Mouse (Mus musculus) CH12.LX (cell line): ENCODE data around the gene Cd3g. TPM values are rescaled to one million over a fixed set of nuclear protein-coding genes. Genes with fewer than 3 reads are reported as not detected.

Experiments used
- DNase-seq: peaks from one replicate; pipeline ENCODE4 v3.0.0-alpha.2; 2013; ENCODE audit errors: extremely low read depth
- H3K27ac ChIP-seq: 2 replicates; pipeline ENCODE4 v1.5.1; 2012; ENCODE audit warnings: low read depth, mild to moderate bottlenecking, control low read depth, moderate library complexity; ENCODE audit not compliant: insufficient read depth
- H3K27me3 ChIP-seq: replicated peaks from 2 replicates; pipeline ENCODE3; 2012; ENCODE audit warnings: inconsistent platforms
- H3K36me3 ChIP-seq, 2 experiments: replicated peaks in 1 of 2; 2 replicates each; pipeline versions ENCODE3 to v1.6.1; 2012; ENCODE audit warnings: inconsistent platforms in 1 of 2, low read length in 1 of 2, mild to moderate bottlenecking in 1 of 2, mixed read lengths in 1 of 2, moderate library complexity in 1 of 2; ENCODE audit not compliant: control insufficient read depth in 1 of 2, insufficient read depth in 1 of 2
- H3K4me1 ChIP-seq, 2 experiments: 2 replicates each; pipeline ENCODE4 v1.6.1; 2012; ENCODE audit warnings: inconsistent platforms in 1 of 2, moderate library complexity in 1 of 2; ENCODE audit not compliant: insufficient read depth in 2 of 2, control insufficient read depth in 1 of 2
- H3K4me2 ChIP-seq: 2 replicates; pipeline ENCODE4 v1.6.1; 2012; ENCODE audit warnings: low read depth, mild to moderate bottlenecking, control low read depth; ENCODE audit not compliant: poor library complexity, insufficient read depth, severe bottlenecking
- H3K4me3 ChIP-seq, 3 experiments: fragments of 150-350 bp in 1 of 3; sonication (generic) in 1 of 3; replicated peaks in 1 of 3; 2 replicates each; pipeline versions ENCODE3 to v1.5.1; 2011 to 2012; ENCODE audit warnings: low read depth in 2 of 3, low read length in 2 of 3, mild to moderate bottlenecking in 2 of 3, moderate library complexity in 2 of 3, control low read depth in 1 of 3, improper control_type of control experiment in 1 of 3, inconsistent platforms in 1 of 3, mixed read lengths in 1 of 3; ENCODE audit not compliant: poor library complexity in 1 of 3
- H3K79me2 ChIP-seq: replicated peaks from 2 replicates; pipeline ENCODE4 v1.6.1; 2012; ENCODE audit warnings: mild to moderate bottlenecking, moderate library complexity; ENCODE audit not compliant: control insufficient read depth, poor library complexity, insufficient read depth, severe bottlenecking; ENCODE audit errors: extremely low read depth
- H3K9ac ChIP-seq: 2 replicates; pipeline ENCODE4 v1.6.1; 2012; ENCODE audit warnings: low read depth, mild to moderate bottlenecking, control low read depth, moderate library complexity; ENCODE audit not compliant: insufficient read depth
- H3K9me3 ChIP-seq: replicated peaks from 2 replicates; pipeline ENCODE3; 2012; ENCODE audit warnings: low read length, inconsistent platforms, mixed read lengths
- BHLHE40 ChIP-seq: IDR thresholded peaks from 2 replicates; pipeline ENCODE4 v1.6.1; 2011; ENCODE audit warnings: mild to moderate bottlenecking, low read depth, low read length, improper control_type of control experiment
- CHD2 ChIP-seq: IDR thresholded peaks from 2 replicates; pipeline ENCODE4 v1.6.1; 2011; ENCODE audit warnings: low read length, improper control_type of control experiment
- CTCF ChIP-seq, 2 experiments: IDR thresholded peaks in 1 of 2; conservative IDR thresholded peaks in 1 of 2; 2 replicates each; pipeline ENCODE4 v1.5.1; 2011 to 2012; ENCODE audit warnings: low read depth in 2 of 2, low read length in 2 of 2, improper control_type of control experiment in 1 of 2, inconsistent platforms in 1 of 2, mild to moderate bottlenecking in 1 of 2, moderate library complexity in 1 of 2
- E2F4 ChIP-seq: IDR thresholded peaks from 2 replicates; pipeline ENCODE4 v1.6.1; 2011; ENCODE audit warnings: low read depth, low read length, improper control_type of control experiment; ENCODE audit not compliant: insufficient replicate concordance
- ELF1 ChIP-seq: IDR thresholded peaks from 2 replicates; pipeline ENCODE4 v1.6.1; 2014; ENCODE audit warnings: low read depth, mild to moderate bottlenecking, inconsistent platforms, low read length, improper control_type of control experiment
- EP300 ChIP-seq: IDR thresholded peaks from 2 replicates; pipeline ENCODE4 v1.6.1; 2011; ENCODE audit warnings: low read length, improper control_type of control experiment
- ETS1 ChIP-seq: conservative IDR thresholded peaks from 2 replicates; pipeline ENCODE4 v1.6.1; 2012; ENCODE audit warnings: low read depth, mild to moderate bottlenecking, inconsistent platforms, low read length, improper control_type of control experiment, moderate library complexity
- GABPA ChIP-seq: IDR thresholded peaks from 2 replicates; pipeline ENCODE4 v1.6.1; 2012; ENCODE audit warnings: low read depth, low read length, improper control_type of control experiment, inconsistent platforms; ENCODE audit not compliant: insufficient replicate concordance
- HCFC1 ChIP-seq: IDR thresholded peaks from 2 replicates; pipeline ENCODE4 v1.6.1; 2012; ENCODE audit warnings: low read depth, mild to moderate bottlenecking, inconsistent platforms, low read length, improper control_type of control experiment
- IRF4 ChIP-seq: IDR thresholded peaks from 2 replicates; pipeline ENCODE4 v1.6.1; 2014; ENCODE audit warnings: low read depth, mild to moderate bottlenecking, inconsistent platforms, low read length, improper control_type of control experiment
- JUN ChIP-seq: IDR thresholded peaks from 2 replicates; pipeline ENCODE4 v1.6.1; 2011; ENCODE audit warnings: low read depth, mild to moderate bottlenecking, low read length, improper control_type of control experiment, moderate library complexity; ENCODE audit not compliant: insufficient read depth
- JUND ChIP-seq: conservative IDR thresholded peaks from 2 replicates; pipeline ENCODE4 v1.6.1; 2011; ENCODE audit warnings: low read depth, low read length, improper control_type of control experiment
- MAFK ChIP-seq: IDR thresholded peaks from 2 replicates; pipeline ENCODE4 v1.6.1; 2011; ENCODE audit warnings: low read length, improper control_type of control experiment; ENCODE audit not compliant: insufficient replicate concordance
- MAX ChIP-seq: IDR thresholded peaks from 2 replicates; pipeline ENCODE4 v1.6.1; 2011; ENCODE audit warnings: low read length, improper control_type of control experiment
- MEF2A ChIP-seq: IDR thresholded peaks from 2 replicates; pipeline ENCODE4 v1.6.1; 2014; ENCODE audit warnings: low read depth, mild to moderate bottlenecking, inconsistent platforms, low read length, improper control_type of control experiment, borderline replicate concordance
- MXI1 ChIP-seq: IDR thresholded peaks from 2 replicates; pipeline ENCODE4 v1.6.1; 2011; ENCODE audit warnings: mild to moderate bottlenecking, low read depth, low read length, improper control_type of control experiment
- MYC ChIP-seq: IDR thresholded peaks from 2 replicates; pipeline ENCODE4 v1.6.1; 2011; ENCODE audit warnings: low read depth, mild to moderate bottlenecking, improper control_type of control experiment, low read length
- NELFE ChIP-seq: IDR thresholded peaks from 2 replicates; pipeline ENCODE4 v1.6.1; 2011; ENCODE audit warnings: low read depth, low read length, improper control_type of control experiment
- PAX5 ChIP-seq: IDR thresholded peaks from 2 replicates; pipeline ENCODE4 v1.6.1; 2012; ENCODE audit warnings: low read length, inconsistent platforms, mixed read lengths
- POLR2A ChIP-seq: IDR thresholded peaks from 2 replicates; pipeline ENCODE4 v1.6.1; 2011; ENCODE audit warnings: low read depth, mild to moderate bottlenecking, improper control_type of control experiment, low read length
- POLR2AphosphoS2 ChIP-seq: IDR thresholded peaks from 2 replicates; pipeline ENCODE4 v1.6.1; 2011; ENCODE audit warnings: low read depth, low read length, improper control_type of control experiment
- RAD21 ChIP-seq: IDR thresholded peaks from 2 replicates; pipeline ENCODE4 v1.6.1; 2011; ENCODE audit warnings: low read depth, mild to moderate bottlenecking, low read length, improper control_type of control experiment, moderate library complexity
- RCOR1 ChIP-seq: conservative IDR thresholded peaks from 2 replicates; pipeline ENCODE4 v1.6.1; 2012; ENCODE audit warnings: low read depth, mild to moderate bottlenecking, inconsistent platforms, low read length, improper control_type of control experiment
- SIN3A ChIP-seq: IDR thresholded peaks from 2 replicates; pipeline ENCODE4 v1.6.1; 2012; ENCODE audit warnings: low read length, improper control_type of control experiment, inconsistent platforms
- SMC3 ChIP-seq: IDR thresholded peaks from 2 replicates; pipeline ENCODE4 v1.6.1; 2011; ENCODE audit warnings: low read depth, low read length, improper control_type of control experiment
- TBP ChIP-seq: conservative IDR thresholded peaks from 2 replicates; pipeline ENCODE4 v1.6.1; 2011; ENCODE audit warnings: low read depth, low read length, improper control_type of control experiment
- TCF12 ChIP-seq: IDR thresholded peaks from 2 replicates; pipeline ENCODE4 v1.6.1; 2014; ENCODE audit warnings: low read depth, mild to moderate bottlenecking, inconsistent platforms, low read length, improper control_type of control experiment
- UBTF ChIP-seq: IDR thresholded peaks from 2 replicates; pipeline ENCODE4 v1.6.1; 2012; ENCODE audit warnings: low read depth, mild to moderate bottlenecking, inconsistent platforms, low read length, improper control_type of control experiment, moderate library complexity
- USF1 ChIP-seq: IDR thresholded peaks from 2 replicates; pipeline ENCODE4 v1.6.1; 2014; ENCODE audit warnings: low read depth, mild to moderate bottlenecking, inconsistent platforms, low read length, improper control_type of control experiment
- ZC3H11A ChIP-seq: IDR thresholded peaks from 2 replicates; pipeline ENCODE4 v1.6.1; 2012; ENCODE audit warnings: low read depth, mild to moderate bottlenecking, inconsistent platforms, low read length, improper control_type of control experiment
- ZMIZ1 ChIP-seq: IDR thresholded peaks from 2 replicates; pipeline ENCODE4 v1.6.1; 2012; ENCODE audit warnings: low read depth, mild to moderate bottlenecking, inconsistent platforms, low read length, improper control_type of control experiment
- ZNF384 ChIP-seq: IDR thresholded peaks from 2 replicates; pipeline ENCODE4 v1.6.1; 2012; ENCODE audit warnings: low read depth, low read length, improper control_type of control experiment, inconsistent platforms
- dilution Hi-C: fragments of 300-500 bp; cut with MboI; formaldehyde crosslinking; loops from 2 replicates; pipeline ENCODE4 v1.14.3; 2020; ENCODE audit warnings: low sequenced_read_pairs; ENCODE audit not compliant: extremely low pct_unique_long_range_greater_than_20kb, extremely low pct_ligation_motif_present
- in situ Hi-C: fragments of 300-500 bp; cut with MboI; formaldehyde crosslinking; loops from 3 replicates; pipeline ENCODE4 v1.14.3; 2019; ENCODE audit warnings: low sequenced_read_pairs, low pct_ligation_motif_present, low pct_unique_long_range_greater_than_20kb, mixed read lengths
- polyA plus RNA-seq: library from polyadenylated mRNA; unstranded; fragments of >175 nt; gene quantifications from 2 replicates; pipeline ENCODE4 v1.2.1, GENCODE M21; 2012; ENCODE audit warnings: low read depth; ENCODE audit not compliant: insufficient read length
- total RNA-seq, 2 experiments: library from RNA; depleted of rRNA; stranded (reverse); fragments of 300-350 nt in 1 of 2; fragments of >200 nt in 1 of 2; gene quantifications; 2 replicates each; pipeline ENCODE4 v1.2.3; 2012 to 2014

Cd3g gene
- total and polyA plus RNA-seq, 3 experiments, result 1.7 to 12.7 (median 2.9) TPM

GRCm38 (mm10) chr9:44966815-44967242 lies 13.4 kb downstream of the Cd3g start:
- dilution Hi-C loops (no loop called here), in situ Hi-C loops (no loop called here)
- Histone ChIP-seq H3K4me3 (no peak overlapping the region), H3K4me1 (peaks cover 0 to 26% of the 10 kb centered on the region in 2 experiments; a peak in 2 of 4 replicates), H3K27ac (no peak overlapping the region), H3K9ac (no peak overlapping the region), H3K9me3 (no peaks in the 10 kb centered on the region), H3K27me3 (peaks cover 7% of the 10 kb centered on the region), H3K79me2 (peaks cover 31% of the 10 kb centered on the region), H3K36me3 (peaks cover 3 to 16% of the 10 kb centered on the region in 2 experiments), H3K4me2 (no peak overlapping the region)
- TF ChIP-seq RCOR1 (no peak), E2F4 (0 out of 2 replicates have a peak, but pooled peaks have one; percentile 51), SMC3 (peak; percentile 77), MAFK (peak; percentile 97), POLR2AphosphoS2 (peak; percentile 56; the same call in 1 of the 2 replicates), BHLHE40 (no peak), SIN3A (no peak), GABPA (no peak), RAD21 (peak; percentile 80), CHD2 (no peak), MEF2A (peak; percentile 32; the same call in 1 of the 2 replicates), ZMIZ1 (peak; percentile 98), ETS1 (peak; percentile 65), JUN (0 out of 2 replicates have a peak, but pooled peaks have one; percentile 4), HCFC1 (peak; percentile 62), TCF12 (peak; percentile 33; the same call in 1 of the 2 replicates), ZNF384 (no peak), MYC (peak; percentile 84), MXI1 (peak; percentile 62; the same call in 1 of the 2 replicates), NELFE (no peak; the same call in 1 of the 2 replicates), CTCF (conservative IDR thresholded peaks at IDR 0.05 in 1 of 2, IDR thresholded peaks at IDR 0.05 in 1 of 2; ENCODE audit: low read depth in 2 of 2, low read length in 2 of 2) (peak; percentile 77 to 86), EP300 (0 out of 2 replicates have a peak, but pooled peaks have one; percentile 16), IRF4 (peak; percentile 61; the same call in 1 of the 2 replicates), TBP (peak; percentile 98), ZC3H11A (no peak), POLR2A (peak; percentile 82), ELF1 (no peak), MAX (0 out of 2 replicates have a peak, but pooled peaks have one; percentile 48), JUND (peak; percentile 70; the same call in 1 of the 2 replicates), PAX5 (no peak), UBTF (no peak), USF1 (no peak)
- peak; percentile 93 for DNase-seq
